ENCODE assay signal across 16 mouse cellular contexts in the genomic region with DNA sequence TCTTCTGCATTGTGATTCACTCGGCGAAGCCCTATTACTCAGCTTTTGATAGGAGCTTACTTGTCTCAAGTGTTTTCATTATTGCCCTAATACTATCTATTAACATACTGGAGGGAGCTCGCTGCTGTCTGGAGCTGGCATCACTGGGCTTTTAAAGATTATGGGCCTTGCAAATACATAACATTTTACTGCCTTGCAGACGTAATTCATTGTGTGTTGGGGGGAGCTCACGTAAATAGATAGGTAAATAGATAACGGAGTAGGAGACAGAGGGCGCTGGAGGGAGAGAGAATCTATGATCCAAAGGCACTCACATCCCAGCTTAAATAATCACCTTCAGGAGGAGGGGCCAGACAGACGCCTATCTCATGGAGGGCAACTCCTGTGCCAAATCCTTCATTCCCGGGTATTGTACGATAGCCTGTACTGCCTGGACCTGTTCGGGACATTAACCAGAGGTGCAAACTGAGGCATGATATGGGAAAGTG. TPM values are rescaled to one million over a fixed set of nuclear protein-coding genes. Genes with fewer than 3 reads are reported as not detected.
DNase-seq lines count a peak whose midpoint lies in the region; ATAC-seq and TF ChIP-seq lines count a peak whose summit lies in the region.
"Had no signal": no experiment of that assay in that cellular context is flagged by ENCODE, and none has a peak within 500 bp of the region (broad histone marks: within the 10 kb centered on the region; RNA-seq: fewer than 3 reads in every experiment).

No protein-coding gene starts in this region.

- DNase-seq in intestine, embryonic 14.5 days (ENCODE audit: low spot score) = peak; percentile 32
- DNase-seq in brain, embryonic 14.5 days (ENCODE audit: low read depth) = peak; percentile 87
- no peak for DNase-seq in heart, postnatal 14 days
- DNase-seq: adrenal gland, adult 8-10 months; cerebellum, adult 11-12 months; heart, adult 18-20 months had no signal

- ATAC-seq in intestine, embryonic 14.5 days (replicated peaks; ENCODE audit: low FRiP score, low TSS enrichment, low read depth) = no peak
- no peak for ATAC-seq in intestine, postnatal 0 days
- peak; percentile 87 for ATAC-seq in forebrain, embryonic 16.5 days
- peak; percentile 86 for ATAC-seq in midbrain, embryonic 16.5 days
- ATAC-seq in granulocyte monocyte progenitor cell, adult 5-6 weeks (replicated peaks; ENCODE audit: poor library complexity, severe bottlenecking) = no peak
- no peak for ATAC-seq in frontal cortex, adult (ENCODE audit: low TSS enrichment)
- ATAC-seq: Patski had no signal

- no peak for TF ChIP-seq POLR2A in brain, embryonic 14.5 days (IDR thresholded peaks at IDR 0.05; ENCODE audit: borderline replicate concordance, extremely low read depth, insufficient read depth, insufficient read length, poor library complexity, severe bottlenecking)

- intact Hi-C loops in heart, postnatal 14 days (cut with DNase I) = no loop called here

- H3K9ac ChIP-seq in intestine, embryonic 14.5 days (ENCODE audit: low read length) = no peak overlapping the region
- H3K9ac ChIP-seq in intestine, postnatal 0 days (ENCODE audit: low read depth, low read length) = no peak overlapping the region
- H3K9ac ChIP-seq in forebrain, embryonic 16.5 days (replicated peaks; ENCODE audit: low read depth, low read length) = peak overlapping the region; percentile 29; the same call in 1 of the 2 replicates
- peak overlapping the region; percentile 42; the same call in 1 of the 2 replicates for H3K9ac ChIP-seq in midbrain, embryonic 16.5 days (ENCODE audit: low read depth, low read length)
- H3K9ac ChIP-seq: limb, embryonic 13.5 days; lung, embryonic 15.5 days had no signal

- no peaks in the 10 kb centered on the region for H3K36me3 ChIP-seq in intestine, embryonic 14.5 days (ENCODE audit: control insufficient read depth, insufficient read depth, low read length)
- H3K36me3 ChIP-seq in intestine, postnatal 0 days (ENCODE audit: control insufficient read depth, insufficient read depth) = no peaks in the 10 kb centered on the region
- no peaks in the 10 kb centered on the region for H3K36me3 ChIP-seq in forebrain, embryonic 16.5 days (ENCODE audit: control insufficient read depth, insufficient read depth)
- no peaks in the 10 kb centered on the region for H3K36me3 ChIP-seq in midbrain, embryonic 16.5 days (ENCODE audit: control insufficient read depth, insufficient read depth, low read length)
- H3K36me3 ChIP-seq: limb, embryonic 13.5 days; lung, embryonic 15.5 days had no signal

- H3K4me1 ChIP-seq in intestine, embryonic 14.5 days (replicated peaks; ENCODE audit: control insufficient read depth, insufficient read depth, low read length) = no peaks in the 10 kb centered on the region
- H3K4me1 ChIP-seq in intestine, postnatal 0 days (replicated peaks; ENCODE audit: control insufficient read depth, insufficient read depth, low read length) = no peaks in the 10 kb centered on the region
- peaks cover 16% of the 10 kb centered on the region for H3K4me1 ChIP-seq in forebrain, embryonic 16.5 days (replicated peaks; ENCODE audit: control insufficient read depth, insufficient read depth, low read length)
- H3K4me1 ChIP-seq in midbrain, embryonic 16.5 days (ENCODE audit: control insufficient read depth, insufficient read depth, low read length) = peaks cover 16% of the 10 kb centered on the region; the same call in 1 of the 2 replicates
- H3K4me1 ChIP-seq: limb, embryonic 13.5 days; lung, embryonic 15.5 days had no signal

- no peak overlapping the region for H3K4me3 ChIP-seq in intestine, embryonic 14.5 days (ENCODE audit: low read depth, low read length)
- H3K4me3 ChIP-seq in intestine, postnatal 0 days (ENCODE audit: low read depth, low read length) = no peak overlapping the region
- no peak overlapping the region for H3K4me3 ChIP-seq in forebrain, embryonic 16.5 days (replicated peaks; ENCODE audit: low read length)
- H3K4me3 ChIP-seq in midbrain, embryonic 16.5 days (ENCODE audit: low read depth, low read length) = no peak overlapping the region
- H3K4me3 ChIP-seq: limb, embryonic 13.5 days; lung, embryonic 15.5 days had no signal

- 31% methylated on average over 11 of the region's 11 CpGs for WGBS in intestine, embryonic 14.5 days
- 33% methylated on average over 11 of the region's 11 CpGs for WGBS in intestine, postnatal 0 days
- 6% methylated on average over 11 of the region's 11 CpGs for WGBS in forebrain, embryonic 16.5 days
- 10% methylated on average over 11 of the region's 11 CpGs for WGBS in midbrain, embryonic 16.5 days

- no peak for TF ChIP-seq CTCF in intestine, postnatal 0 days (IDR thresholded peaks at IDR 0.05; ENCODE audit: low read depth)
- TF ChIP-seq CTCF in brain, embryonic 14.5 days (IDR thresholded peaks at IDR 0.05; ENCODE audit: borderline replicate concordance, extremely low read depth, insufficient read depth, insufficient read length) = no peak

- H3K9me3 ChIP-seq in intestine, embryonic 14.5 days (ENCODE audit: control insufficient read depth, low read length) = no peaks in the 10 kb centered on the region
- no peaks in the 10 kb centered on the region for H3K9me3 ChIP-seq in intestine, postnatal 0 days (ENCODE audit: control insufficient read depth)
- H3K9me3 ChIP-seq in forebrain, embryonic 16.5 days (ENCODE audit: control insufficient read depth, low read length) = no peaks in the 10 kb centered on the region
- no peaks in the 10 kb centered on the region for H3K9me3 ChIP-seq in midbrain, embryonic 16.5 days (replicated peaks; ENCODE audit: control insufficient read depth, low read length, poor library complexity, severe bottlenecking)
- H3K9me3 ChIP-seq: limb, embryonic 13.5 days; lung, embryonic 15.5 days had no signal

- no peaks in the 10 kb centered on the region for H3K27me3 ChIP-seq in intestine, embryonic 14.5 days (replicated peaks; ENCODE audit: control insufficient read depth, insufficient read depth, low read length)
- H3K27me3 ChIP-seq in intestine, postnatal 0 days (replicated peaks; ENCODE audit: control insufficient read depth, insufficient read depth, low read length) = no peaks in the 10 kb centered on the region
- no peaks in the 10 kb centered on the region for H3K27me3 ChIP-seq in forebrain, embryonic 16.5 days (replicated peaks; ENCODE audit: control insufficient read depth, insufficient read depth, low read length)
- no peaks in the 10 kb centered on the region for H3K27me3 ChIP-seq in midbrain, embryonic 16.5 days (ENCODE audit: control insufficient read depth, insufficient read depth, low read depth, low read length)
- H3K27me3 ChIP-seq: limb, embryonic 13.5 days; lung, embryonic 15.5 days had no signal

- no peak overlapping the region for H3K4me2 ChIP-seq in intestine, embryonic 14.5 days (ENCODE audit: low read length)
- H3K4me2 ChIP-seq in intestine, postnatal 0 days (replicated peaks; ENCODE audit: low read depth) = no peak overlapping the region
- H3K4me2 ChIP-seq in forebrain, embryonic 16.5 days (ENCODE audit: low read length) = peak overlapping the region; percentile 3; the same call in 1 of the 2 replicates
- peak overlapping the region; percentile 28 for H3K4me2 ChIP-seq in midbrain, embryonic 16.5 days (ENCODE audit: low read length)
- H3K4me2 ChIP-seq: limb, embryonic 13.5 days; lung, embryonic 15.5 days had no signal

- no peak overlapping the region for H3K27ac ChIP-seq in intestine, embryonic 14.5 days (ENCODE audit: low read depth)
- H3K27ac ChIP-seq in intestine, postnatal 0 days (ENCODE audit: low read depth, low read length) = no peak overlapping the region
- H3K27ac ChIP-seq in forebrain, embryonic 16.5 days (ENCODE audit: low read length) = peak overlapping the region; percentile 63
- peak overlapping the region; percentile 68 for H3K27ac ChIP-seq in midbrain, embryonic 16.5 days (ENCODE audit: low read length)
- H3K27ac ChIP-seq: limb, embryonic 13.5 days; lung, embryonic 15.5 days had no signal

RNA-seq across cellular contexts. Expression of gene Foxo6, which starts 45.8 kb away (rescaled TPM):
- 0.39 and 0.50 TPM in 2 replicates for polyA plus RNA-seq in intestine, embryonic 14.5 days (2014; fragmentation: Nextera tagmentation; extraction: Ambion mirVana)
- 0.17 and 0.20 TPM in 2 replicates for polyA plus RNA-seq in intestine, postnatal 0 days (2015; fragmentation: Nextera tagmentation; extraction: Ambion mirVana)
- polyA plus RNA-seq in brain, embryonic 14.5 days (2012; rRNA removed) = 22.7 and 35.4 TPM in 2 replicates
- 3.6 and 3.7 TPM in 2 replicates for polyA plus RNA-seq in forebrain, embryonic 16.5 days (2015; fragmentation: Nextera tagmentation; extraction: Ambion mirVana)
- 1.1 and 1.4 TPM in 2 replicates for polyA plus RNA-seq in midbrain, embryonic 16.5 days (2015; fragmentation: Nextera tagmentation; extraction: Ambion mirVana)
- total RNA-seq in granulocyte monocyte progenitor cell, adult 5-6 weeks (2014; fragmentation: Nextera tagmentation) = not detected in 2 replicates
- not detected in 2 replicates for total RNA-seq in granulocyte monocyte progenitor cell, adult 5-6 weeks (2017)
- 1 to 10 TPM; 6.1 to 7.2 TPM for total RNA-seq in heart, postnatal 14 days (2021)
- total RNA-seq: hematopoietic stem cell, adult 5-6 weeks; megakaryocyte-erythroid progenitor cell, adult 5-6 weeks had no signal

Comparison
In these comparisons a context has a peak if more than half of its experiments do, and no peak if none do; other contexts are left out.
1. ATAC-seq: peak in forebrain, embryonic 16.5 days (single experiment) and midbrain, embryonic 16.5 days (single experiment); none in intestine, embryonic 14.5 days (single experiment), intestine, postnatal 0 days (single experiment), granulocyte monocyte progenitor cell, adult 5-6 weeks (single experiment) and frontal cortex, adult (single experiment).
2. DNase-seq: peak in intestine, embryonic 14.5 days (single experiment) and brain, embryonic 14.5 days (single experiment); none in heart, postnatal 14 days (0 of 2).
3. H3K27ac ChIP-seq: peak in forebrain, embryonic 16.5 days (single experiment) and midbrain, embryonic 16.5 days (single experiment); none in intestine, embryonic 14.5 days (single experiment) and intestine, postnatal 0 days (single experiment).
4. H3K4me2 ChIP-seq: peak in forebrain, embryonic 16.5 days (single experiment) and midbrain, embryonic 16.5 days (single experiment); none in intestine, embryonic 14.5 days (single experiment) and intestine, postnatal 0 days (single experiment).
5. H3K9ac ChIP-seq: peak in forebrain, embryonic 16.5 days (single experiment) and midbrain, embryonic 16.5 days (single experiment); none in intestine, embryonic 14.5 days (single experiment) and intestine, postnatal 0 days (single experiment).